Mouse (Mus musculus) lung, postnatal 36 days (tissue): ENCODE data around the gene Lilra6.
A peak's percentile ranks its signal among the peaks of the same experiment; 100 is the strongest.
"Not testable (repeated sequence)": the region's sequence is repeated elsewhere in the genome, so short reads cannot be mapped to it uniquely, and the experiment has no call there.

Experiments used
- DNase-seq: peaks from one replicate; pipeline ENCODE4 v3.0.0; 2022; ENCODE audit warnings: mixed read lengths

Gene Lilra6

DNA sequence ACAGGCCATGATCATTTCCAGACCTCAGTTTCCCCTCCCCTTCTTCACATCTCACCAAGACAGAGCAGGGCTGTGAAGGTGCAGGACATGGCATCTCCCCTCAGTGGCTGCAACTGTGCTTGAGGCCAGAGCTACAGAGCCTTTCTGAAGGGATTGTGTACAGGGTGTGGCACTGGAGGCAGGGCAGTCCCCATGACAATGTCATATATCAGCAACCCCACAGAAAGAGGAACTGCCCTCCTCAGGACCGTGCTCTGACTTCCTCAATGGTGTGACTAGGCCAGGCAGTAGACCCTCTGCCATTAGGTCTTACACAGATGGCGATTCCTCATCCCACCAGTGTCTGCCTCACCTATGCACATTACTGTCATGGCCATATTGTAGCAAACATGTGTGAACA is at the start of gene Lilra6:
Lilra6 (minus strand) TSS at position 117 of the 400 bp plus-strand sequence.
- peak; percentile 57 for DNase-seq

- peak; percentile 17 for DNase-seq
Observed at GRCm38 (mm10) chr7:3962017-3962416, 46.7 kb upstream of the Lilra6 start.

DNA sequence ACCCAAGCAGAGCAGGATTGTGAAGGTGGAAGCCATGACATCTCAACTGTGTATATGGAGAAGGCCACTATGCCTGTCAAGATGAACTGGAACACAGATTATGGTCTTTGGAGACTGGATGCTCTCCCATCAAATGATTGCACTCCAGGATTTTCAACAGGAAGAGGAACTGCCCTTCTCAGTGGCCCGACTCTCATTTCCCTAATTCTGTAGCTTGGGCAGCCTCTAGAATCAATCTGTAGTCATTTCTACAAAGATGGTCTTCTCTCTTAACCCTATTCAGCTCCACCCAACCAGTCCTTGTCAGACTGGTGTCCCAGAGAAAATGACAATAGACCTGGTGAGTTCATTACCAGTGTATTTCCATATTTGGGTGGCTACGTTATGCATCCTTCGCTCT is 42.1 kb upstream of the Lilra6 start:
- DNase-seq: no peak

- DNase-seq: no peak
Observed at GRCm38 (mm10) chr7:3949159-3949558, 33.9 kb upstream of the Lilra6 start.

- peak; percentile 40 for DNase-seq
Observed at GRCm38 (mm10) chr7:3948223-3948622, 32.9 kb upstream of the Lilra6 start.

DNA sequence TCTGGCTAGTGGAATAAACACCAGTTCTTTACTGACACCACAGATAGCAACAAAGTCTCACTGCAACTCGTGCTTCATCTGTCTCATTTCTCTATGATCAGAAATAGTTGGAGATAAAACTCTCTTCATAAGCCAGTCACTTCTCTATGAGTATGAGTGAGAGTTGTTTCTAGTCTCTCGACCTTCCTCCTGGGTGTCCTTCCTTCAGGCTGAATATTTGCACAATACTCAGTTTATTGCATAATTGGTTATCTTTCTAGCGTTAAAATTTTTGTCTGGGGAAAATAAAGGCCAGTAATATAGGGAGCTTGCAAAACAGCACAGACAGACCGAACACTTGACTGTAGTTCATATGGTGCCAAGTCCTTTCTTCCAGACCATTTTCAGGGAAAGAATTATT is 30.8 kb upstream of the Lilra6 start:
- DNase-seq: no peak

- DNase-seq: peak; percentile 38
Observed at GRCm38 (mm10) chr7:3940915-3941314, 25.6 kb upstream of the Lilra6 start.

DNA sequence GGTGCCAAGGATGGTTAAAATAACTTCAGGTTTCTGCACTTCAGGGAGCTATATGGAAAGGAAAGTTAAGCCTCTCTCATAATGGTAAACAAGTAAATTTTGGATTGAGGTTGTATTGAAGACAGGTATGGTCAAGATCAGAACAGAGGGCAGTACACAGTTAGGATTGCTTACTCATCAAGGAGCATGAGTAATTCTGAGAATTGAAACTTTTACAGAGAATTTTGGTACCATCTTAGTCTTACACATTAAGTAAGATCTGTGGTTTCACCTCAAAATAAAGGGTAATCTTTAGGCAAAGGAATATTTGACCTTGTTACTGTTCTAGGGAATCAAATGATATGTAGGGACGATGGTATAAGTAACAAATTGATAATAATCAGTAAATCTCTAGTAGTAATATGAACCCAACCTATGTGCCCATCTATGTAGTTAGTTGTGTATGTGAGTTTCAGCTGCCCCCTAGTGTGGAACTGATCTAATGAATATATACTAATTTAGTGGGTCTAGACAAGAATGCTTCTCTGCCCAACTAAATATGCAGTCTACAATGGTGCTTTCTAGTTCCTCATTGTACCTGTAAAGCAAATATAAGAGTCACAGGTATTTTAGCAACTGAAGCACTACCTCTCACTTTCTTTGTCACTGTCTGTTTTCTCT is 24.7 kb upstream of the Lilra6 start:
- DNase-seq: no peak

DNA sequence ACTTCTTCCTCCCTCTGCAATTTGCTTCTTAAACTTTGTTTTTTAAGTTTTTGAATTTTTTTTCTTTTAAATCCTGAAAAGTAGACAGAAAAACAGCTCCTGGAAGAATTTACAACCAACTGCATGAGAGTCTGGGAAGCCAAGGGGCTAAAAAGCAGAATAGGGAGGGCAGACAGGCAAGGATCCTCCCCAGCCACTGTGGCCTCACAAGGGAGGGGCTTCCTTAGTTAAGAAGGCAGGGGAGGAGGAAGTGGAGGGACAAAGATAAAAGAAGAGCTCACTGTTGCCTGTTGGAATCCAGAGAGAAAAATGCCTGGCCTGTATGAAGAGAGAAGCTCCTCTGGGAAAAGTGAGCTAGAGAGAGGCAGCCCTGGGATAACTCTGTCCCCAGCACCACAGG is 20.2 kb upstream of the Lilra6 start:
- peak; percentile 13 for DNase-seq

DNA sequence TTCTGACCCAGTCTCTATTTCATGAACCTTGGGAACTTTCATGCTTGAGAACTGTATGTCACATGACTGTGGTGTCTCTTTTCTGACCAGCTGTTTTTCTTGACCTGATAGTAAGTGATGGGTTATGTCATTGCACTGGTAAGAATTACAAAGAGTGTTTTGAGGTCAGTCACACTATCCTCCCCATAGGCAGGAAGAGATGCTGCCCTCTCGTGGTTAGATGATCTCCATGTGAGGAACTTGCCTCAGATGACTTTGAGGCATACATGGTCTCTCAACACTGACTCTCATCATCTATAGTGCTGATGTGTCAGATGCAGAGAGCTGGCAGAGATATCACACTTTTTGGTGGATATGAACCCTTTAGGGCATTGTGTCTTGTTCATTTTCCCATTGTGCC is 11.6 kb downstream of the Lilra6 start:
- DNase-seq: peak; percentile 9

GRCm38 (mm10) chr7:3898036-3898590 is 17.2 kb downstream of the Lilra6 start, which contains the start of gene Gm14548:
Gene Gm14548 (minus strand): TSS chr7:3898120.
- DNase-seq: peak; percentile 59

GRCm38 (mm10) chr7:3875032-3875431 is 40.3 kb downstream of the Lilra6 start:
- DNase-seq: not testable (repeated sequence)
